Mouse (Mus musculus): Measurements from ENCODE around the gene Wdr59. TPM values are rescaled to one million over a fixed set of nuclear protein-coding genes. Genes with fewer than 3 reads are reported as not detected.

Wdr59 gene
- polyA plus RNA-seq, 1 experiment from 2014 or later, result 4.4 TPM

DNA sequence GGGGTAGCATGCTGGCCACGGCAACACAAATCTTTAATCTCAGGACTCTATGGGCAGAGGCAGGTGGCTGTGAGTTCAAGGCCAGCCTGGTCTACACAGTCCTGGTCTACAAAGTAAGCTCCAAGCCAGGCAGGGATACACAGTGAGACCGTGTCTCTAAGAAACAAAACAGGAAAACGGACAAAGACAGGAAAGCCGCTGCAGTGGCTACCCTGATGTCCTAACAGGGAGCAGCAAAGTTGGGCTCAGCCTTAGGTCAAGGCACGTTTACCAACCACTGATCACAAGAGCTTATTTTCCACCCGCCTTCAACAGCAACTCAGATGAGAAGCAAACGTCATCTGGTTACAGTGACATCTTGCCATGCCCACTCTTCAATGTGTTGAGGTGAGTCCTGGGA is 25.6 kb downstream of the Wdr59 start:
- H3K4me3 ChIP-seq (ENCODE audit: low read depth, low read length), result no peak overlapping the region
- 82% methylated on average over 7 of the region's 7 CpGs for WGBS
- no peaks in the 10 kb centered on the region for H3K4me1 ChIP-seq (ENCODE audit: insufficient read depth)
- peaks cover 42% of the 10 kb centered on the region; the same call in 1 of the 2 replicates for H3K36me3 ChIP-seq (ENCODE audit: insufficient read depth)
- H3K27me3 ChIP-seq (ENCODE audit: insufficient read depth, low read length), result no peaks in the 10 kb centered on the region
- H3K27ac ChIP-seq (ENCODE audit: low read depth), result no peak overlapping the region
- TF ChIP-seq CTCF (IDR thresholded peaks at IDR 0.05; ENCODE audit: low read depth), result no peak
- no peaks in the 10 kb centered on the region for H3K9me3 ChIP-seq (ENCODE audit: low read depth, low read length)
- peak; percentile 10 for DNase-seq
- no peak overlapping the region for H3K9ac ChIP-seq
- ATAC-seq (ENCODE audit: insufficient read depth), result no peak
- H3K4me2 ChIP-seq, result no peak overlapping the region

DNA sequence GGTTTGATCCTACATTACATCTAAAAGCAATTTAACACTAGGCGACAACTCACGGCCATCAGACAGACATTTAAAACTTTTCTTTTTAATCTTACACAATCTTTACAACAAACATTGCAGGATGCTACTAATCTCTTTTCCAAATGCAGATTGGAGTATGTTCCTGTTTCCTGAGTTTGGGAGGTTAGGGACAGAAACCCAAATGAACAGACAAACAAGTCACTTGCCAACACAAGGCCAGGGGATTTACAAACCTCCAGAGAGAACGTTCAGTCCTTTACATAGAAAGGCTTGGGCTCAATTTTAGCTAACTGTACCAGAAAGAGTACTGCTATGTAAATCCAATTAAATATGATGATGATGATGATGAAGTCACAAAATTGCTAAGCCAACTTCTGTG is 28.7 kb downstream of the Wdr59 start:
- ATAC-seq (ENCODE audit: insufficient read depth) (no peak), DNase-seq (no peak)
- no peaks in the 10 kb centered on the region for H3K4me1 ChIP-seq (ENCODE audit: insufficient read depth)
- H3K4me3 ChIP-seq (ENCODE audit: low read depth, low read length), result no peak overlapping the region
- no peak overlapping the region for H3K27ac ChIP-seq (ENCODE audit: low read depth)
- peaks cover 30% of the 10 kb centered on the region; the same call in 1 of the 2 replicates for H3K36me3 ChIP-seq (ENCODE audit: insufficient read depth)
- no peaks in the 10 kb centered on the region for H3K27me3 ChIP-seq (ENCODE audit: insufficient read depth, low read length)
- no peak for TF ChIP-seq CTCF (IDR thresholded peaks at IDR 0.05; ENCODE audit: low read depth)
- no peak overlapping the region for H3K9ac ChIP-seq
- WGBS, result 89% methylated on average over 3 of the region's 3 CpGs
- no peaks in the 10 kb centered on the region for H3K9me3 ChIP-seq (ENCODE audit: low read depth, low read length)
- no peak overlapping the region for H3K4me2 ChIP-seq

DNA sequence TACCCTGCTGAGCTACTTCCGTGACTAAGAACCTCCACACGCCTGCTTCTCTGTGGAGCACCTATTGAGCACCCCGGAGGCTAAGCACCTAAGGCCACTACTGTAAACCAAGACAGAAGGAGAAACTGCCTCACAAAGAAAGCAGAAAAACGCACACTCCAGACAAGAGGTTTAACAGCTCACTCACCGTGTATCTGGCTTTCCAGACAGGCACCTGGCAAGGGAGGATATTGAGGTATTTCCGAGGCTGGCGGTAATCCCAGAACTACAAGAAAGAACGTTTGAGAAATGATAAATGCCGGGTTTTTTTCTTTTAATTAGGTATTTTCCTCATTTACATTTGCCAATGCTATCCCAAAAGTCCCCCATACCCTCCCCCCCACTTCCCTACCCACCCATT is 29.4 kb downstream of the Wdr59 start:
- Histone ChIP-seq H3K27me3 (ENCODE audit: insufficient read depth, low read length) (no peaks in the 10 kb centered on the region), H3K4me3 (ENCODE audit: low read depth, low read length) (no peak overlapping the region), H3K36me3 (ENCODE audit: insufficient read depth) (peaks cover 24% of the 10 kb centered on the region; the same call in 1 of the 2 replicates), H3K9me3 (ENCODE audit: low read depth, low read length) (no peaks in the 10 kb centered on the region), H3K4me1 (ENCODE audit: insufficient read depth) (no peaks in the 10 kb centered on the region), H3K4me2 (no peak overlapping the region), H3K9ac (no peak overlapping the region), H3K27ac (ENCODE audit: low read depth) (no peak overlapping the region)
- TF ChIP-seq CTCF (IDR thresholded peaks at IDR 0.05; ENCODE audit: low read depth), result no peak
- DNase-seq (no peak), ATAC-seq (ENCODE audit: insufficient read depth) (no peak)
- WGBS, result 84% methylated on average over 9 of the region's 9 CpGs

DNA sequence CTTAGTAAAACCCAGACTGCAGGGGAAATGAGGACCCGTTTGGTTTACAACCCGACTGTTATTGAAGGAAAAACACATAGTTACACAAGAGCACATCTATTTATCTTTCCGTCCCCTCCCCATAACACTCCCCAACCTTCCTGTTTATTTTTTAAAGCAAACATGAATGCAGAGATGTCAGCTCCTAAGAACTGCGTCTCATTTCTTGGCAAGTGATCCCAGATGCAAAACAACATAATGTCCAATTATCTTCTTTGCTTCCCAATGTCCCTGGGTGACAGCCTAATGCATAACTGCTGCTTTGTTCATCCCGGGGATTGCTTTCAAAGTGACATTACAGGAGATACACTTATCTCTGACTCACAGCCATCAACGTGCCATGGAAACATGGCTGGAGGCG is 30.7 kb downstream of the Wdr59 start:
- 46% methylated on average over 7 of the region's 7 CpGs for WGBS
- DNase-seq (peak; percentile 64), ATAC-seq (ENCODE audit: insufficient read depth) (no peak; the same call in 1 of the 2 replicates)
- no peak overlapping the region for H3K4me3 ChIP-seq (ENCODE audit: low read depth, low read length)
- H3K9ac ChIP-seq, result no peak overlapping the region
- no peaks in the 10 kb centered on the region for H3K4me1 ChIP-seq (ENCODE audit: insufficient read depth)
- H3K36me3 ChIP-seq (ENCODE audit: insufficient read depth), result peaks cover 19% of the 10 kb centered on the region; the same call in 1 of the 2 replicates
- no peak overlapping the region for H3K27ac ChIP-seq (ENCODE audit: low read depth)
- H3K4me2 ChIP-seq, result no peak overlapping the region
- H3K27me3 ChIP-seq (ENCODE audit: insufficient read depth, low read length), result no peaks in the 10 kb centered on the region
- no peak for TF ChIP-seq CTCF (IDR thresholded peaks at IDR 0.05; ENCODE audit: low read depth)
- H3K9me3 ChIP-seq (ENCODE audit: low read depth, low read length), result no peaks in the 10 kb centered on the region

DNA sequence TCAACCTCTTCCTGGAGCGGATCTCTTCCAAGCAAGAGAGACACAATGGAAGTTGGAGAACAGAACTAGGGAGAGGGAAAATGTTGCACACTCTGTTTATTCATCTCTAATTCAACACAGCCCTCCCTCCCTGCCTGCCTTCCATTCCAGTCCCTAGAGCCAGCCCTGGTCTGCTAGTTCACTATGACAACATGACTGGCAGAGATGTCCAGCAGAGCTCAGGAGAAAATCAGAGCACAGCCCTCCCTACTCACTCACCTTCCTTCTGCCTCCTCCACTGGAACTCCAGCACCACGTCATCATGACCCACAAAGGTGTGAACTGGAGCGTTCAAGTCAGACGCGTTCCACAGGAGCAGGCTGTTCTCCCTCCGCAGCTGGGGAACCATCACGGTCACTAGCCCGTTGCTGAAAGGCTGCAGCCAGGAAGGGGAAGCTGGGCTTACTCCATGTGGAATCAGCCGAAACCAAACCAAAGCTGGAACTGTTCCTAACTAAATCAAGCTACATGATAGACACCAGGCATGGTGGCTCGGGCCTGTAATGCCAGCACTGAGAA is 31.8 kb downstream of the Wdr59 start:
- no peak overlapping the region for H3K27ac ChIP-seq (ENCODE audit: low read depth)
- H3K9me3 ChIP-seq (ENCODE audit: low read depth, low read length), result no peaks in the 10 kb centered on the region
- no peak overlapping the region for H3K4me3 ChIP-seq (ENCODE audit: low read depth, low read length)
- DNase-seq (no peak), ATAC-seq (ENCODE audit: insufficient read depth) (no peak)
- H3K4me2 ChIP-seq, result no peak overlapping the region
- H3K4me1 ChIP-seq (ENCODE audit: insufficient read depth), result no peaks in the 10 kb centered on the region
- peaks cover 20% of the 10 kb centered on the region for H3K36me3 ChIP-seq (ENCODE audit: insufficient read depth)
- no peak overlapping the region for H3K9ac ChIP-seq
- no peak for TF ChIP-seq CTCF (IDR thresholded peaks at IDR 0.05; ENCODE audit: low read depth)
- WGBS, result 87% methylated on average over 10 of the region's 10 CpGs
- no peaks in the 10 kb centered on the region for H3K27me3 ChIP-seq (ENCODE audit: insufficient read depth, low read length)

DNA sequence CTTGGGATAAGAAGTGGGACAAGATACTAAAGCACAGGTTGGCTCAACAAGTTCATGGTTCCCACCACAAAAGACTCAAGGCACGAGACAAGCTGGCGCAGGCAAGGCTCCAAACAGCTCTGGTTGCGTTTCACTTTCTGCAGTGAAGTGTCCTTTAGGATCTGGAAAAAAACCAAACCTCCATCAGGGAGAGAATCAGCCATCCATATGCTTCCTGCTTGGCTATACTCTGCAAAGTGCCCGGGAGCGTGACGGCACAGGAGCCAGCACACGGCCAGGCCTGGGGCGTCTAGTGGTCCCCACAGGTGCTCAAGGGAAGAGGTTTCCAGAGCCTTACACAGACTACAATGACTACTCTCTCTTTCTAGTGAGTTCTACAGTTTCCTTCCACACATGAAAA is 41.2 kb downstream of the Wdr59 start:
- Histone ChIP-seq H3K27me3 (ENCODE audit: insufficient read depth, low read length) (no peaks in the 10 kb centered on the region), H3K9ac (no peak overlapping the region), H3K4me1 (ENCODE audit: insufficient read depth) (no peaks in the 10 kb centered on the region), H3K36me3 (ENCODE audit: insufficient read depth) (peaks cover 46% of the 10 kb centered on the region), H3K9me3 (ENCODE audit: low read depth, low read length) (no peaks in the 10 kb centered on the region), H3K4me3 (ENCODE audit: low read depth, low read length) (no peak overlapping the region), H3K27ac (ENCODE audit: low read depth) (no peak overlapping the region), H3K4me2 (no peak overlapping the region)
- WGBS, result 93% methylated on average over 8 of the region's 8 CpGs
- ATAC-seq (ENCODE audit: insufficient read depth), result no peak
- no peak for DNase-seq
- no peak for TF ChIP-seq CTCF (IDR thresholded peaks at IDR 0.05; ENCODE audit: low read depth)

DNA sequence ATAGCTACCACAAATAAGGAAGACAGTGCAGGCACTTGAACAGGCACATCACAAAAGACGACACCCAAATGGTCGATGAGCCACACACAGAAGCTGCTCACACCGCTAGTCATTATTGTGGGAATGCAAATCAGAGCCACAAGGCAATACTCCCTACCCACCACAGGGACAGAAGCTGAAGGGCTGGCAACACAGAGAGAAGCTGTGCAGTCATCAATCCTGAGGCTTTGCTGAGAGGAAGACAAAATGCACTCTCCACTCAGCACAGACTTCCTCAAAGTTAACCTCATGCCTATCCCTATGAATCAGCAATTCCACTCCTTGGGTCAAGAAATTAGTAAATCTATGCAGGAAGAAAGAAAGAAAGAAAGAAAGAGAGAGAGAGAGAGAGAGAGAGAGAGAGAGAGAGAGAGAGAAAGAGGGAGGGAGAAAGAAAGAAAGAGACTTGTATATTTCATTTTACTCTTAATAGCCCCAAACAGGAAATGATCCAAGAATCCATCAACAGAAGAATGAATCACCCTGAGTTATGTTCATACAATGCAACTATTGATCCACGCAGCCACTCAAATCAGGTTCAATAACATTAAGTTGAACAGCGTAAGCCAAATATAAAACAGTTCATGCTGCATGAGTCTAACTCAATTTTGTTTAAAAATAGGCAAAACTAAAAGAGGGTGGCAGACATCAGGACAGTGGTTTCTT is 44.0 kb downstream of the Wdr59 start:
- H3K27me3 ChIP-seq (ENCODE audit: insufficient read depth, low read length), result no peaks in the 10 kb centered on the region
- H3K9ac ChIP-seq, result no peak overlapping the region
- no peak overlapping the region for H3K4me2 ChIP-seq
- H3K4me3 ChIP-seq (ENCODE audit: low read depth, low read length), result no peak overlapping the region
- no peaks in the 10 kb centered on the region for H3K4me1 ChIP-seq (ENCODE audit: insufficient read depth)
- no peak for ATAC-seq (ENCODE audit: insufficient read depth)
- no peaks in the 10 kb centered on the region for H3K9me3 ChIP-seq (ENCODE audit: low read depth, low read length)
- TF ChIP-seq CTCF (IDR thresholded peaks at IDR 0.05; ENCODE audit: low read depth), result no peak
- H3K36me3 ChIP-seq (ENCODE audit: insufficient read depth), result peaks cover 32% of the 10 kb centered on the region; the same call in 1 of the 2 replicates
- no peak for DNase-seq
- 88% methylated on average over 5 of the region's 5 CpGs for WGBS
- no peak overlapping the region for H3K27ac ChIP-seq (ENCODE audit: low read depth)
